Mouse (Mus musculus): ENCODE results near the gene Ccin.

The Ccin gene

GRCm38 (mm10) chr4:43974914-43975616 is 8.2 kb upstream of the Ccin start:
- DNase-seq = no peak

GRCm38 (mm10) chr4:43976223-43976740 is 7.0 kb upstream of the Ccin start:
- DNase-seq = no peak

- DNase-seq = no peak
These were observed 4.5 kb upstream of the Ccin start for GRCm38 (mm10) chr4:43978521-43979443.

- DNase-seq = no peak
These were observed 3.5 kb upstream of the Ccin start for GRCm38 (mm10) chr4:43979746-43980145.

GRCm38 (mm10) chr4:43980236-43980635 is 3.0 kb upstream of the Ccin start:
- DNase-seq = no peak

GRCm38 (mm10) chr4:43980846-43981245 is 2.4 kb upstream of the Ccin start:
- no peak for DNase-seq

- DNase-seq = no peak
These were observed 2.0 kb upstream of the Ccin start for GRCm38 (mm10) chr4:43981251-43981650.

GRCm38 (mm10) chr4:43982053-43982732 is 1.1 kb upstream of the Ccin start:
- DNase-seq = peak; percentile 92

- no peak for DNase-seq
These were observed 473 bp downstream of the Ccin start for GRCm38 (mm10) chr4:43983756-43984155.

- DNase-seq = no peak
These were observed 1.0 kb downstream of the Ccin start for GRCm38 (mm10) chr4:43984326-43984725.

GRCm38 (mm10) chr4:43988976-43989375 is 5.7 kb downstream of the Ccin start:
- no peak for DNase-seq

GRCm38 (mm10) chr4:43993072-43993471 is 9.8 kb downstream of the Ccin start:
- DNase-seq = no peak

- DNase-seq = no peak
These were observed 11.1 kb downstream of the Ccin start for GRCm38 (mm10) chr4:43994342-43994741.

- no peak for DNase-seq
These were observed 20.3 kb downstream of the Ccin start for GRCm38 (mm10) chr4:44003622-44004021.

GRCm38 (mm10) chr4:44004126-44004525 is 20.8 kb downstream of the Ccin start, which contains the start of gene Clta:
Gene Clta (plus strand): TSS chr4:44004452.
- DNase-seq = no peak

GRCm38 (mm10) chr4:44004623-44005409 is 21.5 kb downstream of the Ccin start:
- no peak for DNase-seq

- DNase-seq = no peak
These were observed 26.9 kb downstream of the Ccin start for GRCm38 (mm10) chr4:44010176-44010575.

- DNase-seq = no peak
These were observed 27.6 kb downstream of the Ccin start for GRCm38 (mm10) chr4:44010893-44011292.

GRCm38 (mm10) chr4:44011799-44012198 is 28.5 kb downstream of the Ccin start:
- DNase-seq = no peak

- peak; percentile 98 for DNase-seq
These were observed 29.4 kb downstream of the Ccin start for GRCm38 (mm10) chr4:44012376-44013367.
